Mouse (Mus musculus): Measurements from ENCODE around the gene Slamf1. TPM values are rescaled to one million over a fixed set of nuclear protein-coding genes. Genes with fewer than 3 reads are reported as not detected.
"Not testable (repeated sequence)": the region's sequence is repeated elsewhere in the genome, so short reads cannot be mapped to it uniquely, and the experiment has no call there.

Gene Slamf1
- total RNA-seq, 2 experiments from 2014 or later, result 4.3 to 6.2 TPM

GRCm38 (mm10) chr1:171796185-171796584, 29.3 kb downstream of the Slamf1 start:
- 0 out of 2 replicates have a peak, but pooled peaks have one; percentile 28 for ATAC-seq (replicated peaks; ENCODE audit: low FRiP score, low TSS enrichment, poor library complexity, severe bottlenecking)

DNA sequence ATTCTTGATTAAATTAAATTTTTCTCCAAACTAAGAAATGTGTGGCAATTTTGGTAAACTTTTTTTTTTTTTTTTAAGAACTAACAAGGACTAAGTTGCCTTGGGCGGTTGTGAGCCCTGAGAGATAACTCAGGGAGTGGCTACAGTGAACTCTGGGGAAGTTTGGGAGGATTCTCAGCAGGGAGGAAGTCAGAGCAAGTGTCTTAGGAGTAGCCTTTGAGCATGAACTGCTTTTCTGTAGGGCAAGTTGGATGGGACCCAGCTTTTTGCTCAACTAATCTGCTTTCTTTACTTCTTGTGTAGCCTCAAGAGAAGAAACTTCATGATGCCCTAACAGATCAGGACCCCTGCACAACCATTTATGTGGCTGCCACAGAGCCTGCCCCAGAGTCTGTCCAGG, 30.9 kb downstream of the Slamf1 start:
- ATAC-seq (replicated peaks; ENCODE audit: low FRiP score, low TSS enrichment, poor library complexity, severe bottlenecking), result peak; percentile 26; the same call in 1 of the 2 replicates

GRCm38 (mm10) chr1:171799648-171800047, 32.7 kb downstream of the Slamf1 start:
- peak; percentile 84 for ATAC-seq (replicated peaks; ENCODE audit: low FRiP score, low TSS enrichment, poor library complexity, severe bottlenecking)

DNA sequence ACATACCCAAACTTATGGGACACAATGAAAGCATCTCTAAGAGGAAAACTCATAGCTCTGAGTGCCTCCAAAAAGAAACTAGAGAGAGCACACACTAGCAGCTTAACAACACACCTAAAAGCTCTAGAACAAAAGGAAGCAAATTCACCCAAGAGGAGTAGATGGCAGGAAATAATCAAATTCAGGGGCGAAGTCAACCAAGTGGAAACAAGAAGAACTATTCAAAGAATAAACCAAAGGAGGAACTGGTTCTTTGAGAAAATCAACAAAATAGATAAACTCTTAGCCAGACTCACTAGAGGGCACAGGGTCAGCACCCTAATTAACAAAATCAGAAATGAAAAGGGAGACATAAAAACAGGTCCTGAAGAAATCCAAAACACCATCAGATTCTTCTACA, 44.1 kb downstream of the Slamf1 start:
- ATAC-seq (replicated peaks; ENCODE audit: low FRiP score, low TSS enrichment, poor library complexity, severe bottlenecking), result not testable (repeated sequence)

- peak; percentile 99 for ATAC-seq (replicated peaks; ENCODE audit: low FRiP score, low TSS enrichment, poor library complexity, severe bottlenecking)
These were observed 48.9 kb downstream of the Slamf1 start for GRCm38 (mm10) chr1:171815545-171816439.

DNA sequence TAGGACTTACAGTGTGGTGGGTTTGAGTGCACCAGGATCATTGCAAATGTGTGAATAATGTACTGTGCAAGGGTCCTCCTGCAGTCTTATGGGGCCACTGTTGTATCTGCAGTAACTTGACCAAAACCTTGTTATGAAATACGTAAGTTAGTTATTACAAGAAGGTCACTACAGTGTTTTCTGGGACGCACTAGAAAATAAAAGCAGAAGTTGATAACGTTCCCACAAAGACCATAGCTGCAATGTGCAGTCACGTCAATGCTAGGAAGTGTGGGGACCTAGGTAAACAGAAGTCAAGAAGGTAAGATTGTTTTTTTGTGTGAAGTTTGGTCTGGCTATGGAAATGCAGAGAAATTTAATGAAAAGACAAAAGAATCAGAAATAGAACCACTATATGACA, 50.1 kb downstream of the Slamf1 start:
- ATAC-seq (replicated peaks; ENCODE audit: low FRiP score, low TSS enrichment, poor library complexity, severe bottlenecking), result no peak

- no peak for ATAC-seq (replicated peaks; ENCODE audit: low FRiP score, low TSS enrichment, poor library complexity, severe bottlenecking)
These were observed 54.4 kb downstream of the Slamf1 start for GRCm38 (mm10) chr1:171821331-171821730.

DNA sequence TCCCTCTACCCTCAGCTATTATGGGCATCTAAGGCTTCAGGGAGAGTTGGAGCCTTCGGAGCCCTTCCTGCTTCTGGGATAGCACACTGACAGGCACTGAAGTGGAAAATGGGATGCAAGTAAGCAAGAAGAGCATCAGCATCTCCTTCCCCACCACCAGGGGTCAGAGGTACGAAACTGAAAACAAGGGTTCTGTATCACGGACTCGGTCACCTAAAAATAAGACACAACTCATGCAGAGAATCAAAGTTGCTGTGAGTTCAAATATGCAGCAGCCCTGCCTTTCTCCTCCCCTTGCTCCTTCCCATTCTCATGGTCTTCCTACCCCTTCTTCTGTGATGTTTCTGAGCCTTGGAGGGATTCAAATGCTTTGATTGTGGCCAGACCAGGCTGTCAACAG, 58.5 kb downstream of the Slamf1 start:
- no peak for ATAC-seq (replicated peaks; ENCODE audit: low FRiP score, low TSS enrichment, poor library complexity, severe bottlenecking)

DNA sequence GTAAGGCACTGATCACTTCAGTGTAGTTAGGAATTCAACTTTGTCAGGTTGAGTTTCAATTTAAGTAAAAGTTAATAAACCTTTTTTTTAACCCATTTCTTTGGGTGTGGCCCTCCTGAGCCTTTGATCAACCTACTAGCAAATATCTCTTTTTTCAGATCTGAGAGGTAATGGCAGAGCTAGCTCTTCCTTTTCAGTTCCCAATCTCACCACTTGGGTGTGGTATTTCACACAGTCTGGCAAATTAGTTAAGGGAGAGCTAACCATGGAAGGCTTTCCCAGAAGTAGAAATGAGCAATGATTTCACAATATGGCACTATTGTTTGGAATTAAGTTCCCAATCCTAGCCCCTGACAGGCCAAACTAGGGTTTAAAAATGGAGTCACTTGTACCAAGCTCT, 59.2 kb downstream of the Slamf1 start:
- ATAC-seq (replicated peaks; ENCODE audit: low FRiP score, low TSS enrichment, poor library complexity, severe bottlenecking), result peak; percentile 91

DNA sequence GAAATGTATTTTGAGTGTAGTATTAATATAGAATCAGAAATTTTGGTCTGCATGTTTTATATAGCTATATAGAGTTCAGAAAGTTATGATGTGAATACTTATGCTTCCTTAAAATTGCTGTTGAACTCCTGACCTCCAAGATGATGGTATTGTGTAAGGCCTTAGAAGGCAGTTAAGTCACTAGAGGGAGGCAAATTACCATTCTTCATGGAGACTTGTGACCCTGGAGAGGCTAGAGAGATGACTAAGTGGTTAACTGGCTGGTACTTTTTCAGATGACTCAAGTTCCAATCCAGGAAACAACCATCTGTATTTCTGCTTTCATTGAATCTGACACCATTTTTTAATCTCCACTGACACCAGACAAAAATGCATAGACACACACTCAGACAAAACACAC, 60.7 kb downstream of the Slamf1 start:
- ATAC-seq (replicated peaks; ENCODE audit: low FRiP score, low TSS enrichment, poor library complexity, severe bottlenecking), result no peak

GRCm38 (mm10) chr1:171839488-171839887, 72.6 kb downstream of the Slamf1 start, which contains the start of gene Cd84:
Cd84 (plus strand) TSS chr1:171839697.
- ATAC-seq (replicated peaks; ENCODE audit: low FRiP score, low TSS enrichment, poor library complexity, severe bottlenecking), result no peak

GRCm38 (mm10) chr1:171840450-171841023, 73.6 kb downstream of the Slamf1 start:
- ATAC-seq (replicated peaks; ENCODE audit: low FRiP score, low TSS enrichment, poor library complexity, severe bottlenecking), result peak; percentile 68

DNA sequence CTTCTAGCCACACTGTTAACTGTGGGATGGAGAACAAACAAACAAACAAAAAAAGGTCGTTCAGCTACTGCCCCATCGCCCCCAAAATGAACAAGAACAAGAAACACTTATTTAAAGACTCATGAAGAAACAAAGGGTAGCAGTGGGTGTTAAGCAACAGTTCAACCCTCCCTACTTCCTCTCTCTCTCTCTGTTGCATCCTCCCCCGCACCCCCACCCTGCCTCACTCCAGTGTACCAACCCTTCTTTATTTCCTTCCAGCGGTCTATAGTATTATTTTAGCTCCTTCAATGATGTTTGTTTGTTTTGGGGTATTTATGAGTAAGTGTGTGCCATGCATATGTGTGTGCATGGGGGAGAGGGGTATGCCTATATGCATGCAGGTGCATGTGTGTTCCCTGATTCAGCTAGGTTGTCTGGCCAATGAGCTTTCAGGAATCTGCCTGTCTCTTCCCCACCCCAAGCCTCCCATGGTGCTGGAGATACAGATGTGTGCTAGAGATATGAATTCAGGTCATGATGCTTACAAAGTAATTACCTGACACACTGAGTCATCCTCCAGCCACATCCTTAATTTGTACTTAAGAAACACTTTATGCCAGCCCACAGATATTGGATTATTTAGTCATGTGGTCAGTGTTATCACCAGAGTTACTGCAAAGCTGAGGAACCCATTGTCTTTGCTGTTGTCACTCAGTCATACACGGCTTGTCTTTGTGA, 78.3 kb downstream of the Slamf1 start:
- peak; percentile 66 for ATAC-seq (replicated peaks; ENCODE audit: low FRiP score, low TSS enrichment, poor library complexity, severe bottlenecking)

GRCm38 (mm10) chr1:171848201-171848600, 81.3 kb downstream of the Slamf1 start:
- ATAC-seq (replicated peaks; ENCODE audit: low FRiP score, low TSS enrichment, poor library complexity, severe bottlenecking), result peak; percentile 42; the same call in 1 of the 2 replicates

GRCm38 (mm10) chr1:171848757-171849156, 81.8 kb downstream of the Slamf1 start:
- no peak for ATAC-seq (replicated peaks; ENCODE audit: low FRiP score, low TSS enrichment, poor library complexity, severe bottlenecking)

GRCm38 (mm10) chr1:171849454-171849853, 82.5 kb downstream of the Slamf1 start:
- no peak; the same call in 1 of the 2 replicates for ATAC-seq (replicated peaks; ENCODE audit: low FRiP score, low TSS enrichment, poor library complexity, severe bottlenecking)
